Mouse (Mus musculus) kidney, embryonic 16.5 days (tissue): ENCODE measurements at regions not wholly inside any gene's neighbourhood (a gene's known extent, or its start where the extent isn't known, plus 50 kb on each side); places are given as distances from the start of the nearest gene placed in this dataset.

Experiments used
- ATAC-seq: fragments of 200-750 bp; cut with Nextera tagmentation; 2 replicates; pipeline ENCODE4 v1.8.0; 2017; ENCODE audit warnings: moderate TSS enrichment; ENCODE audit not compliant: low FRiP score, low TSS enrichment
- H3K27ac ChIP-seq: fragments of 300-500 bp; sonication (generic); 2 replicates; pipeline ENCODE4 v1.5.1; 2014; ENCODE audit warnings: low read length
- H3K27me3 ChIP-seq: fragments of 300-500 bp; sonication (generic); 2 replicates; pipeline ENCODE4 v1.6.1; 2014; ENCODE audit warnings: low read length, control low read depth, mixed read lengths; ENCODE audit not compliant: insufficient read depth
- H3K36me3 ChIP-seq: fragments of 300-500 bp; sonication (generic); 2 replicates; pipeline ENCODE4 v1.6.1; 2014; ENCODE audit warnings: low read length, control low read depth, mixed read lengths; ENCODE audit not compliant: insufficient read depth
- H3K4me1 ChIP-seq: fragments of 300-500 bp; sonication (generic); 2 replicates; pipeline ENCODE4 v1.6.1; 2014; ENCODE audit warnings: low read length, control low read depth, mixed read lengths; ENCODE audit not compliant: insufficient read depth
- H3K4me2 ChIP-seq: fragments of 300-500 bp; sonication (generic); replicated peaks from 2 replicates; pipeline ENCODE4 v1.6.1; 2014; ENCODE audit warnings: low read depth, low read length
- H3K4me3 ChIP-seq: fragments of 300-500 bp; sonication (generic); 2 replicates; pipeline ENCODE4 v1.5.1; 2014; ENCODE audit warnings: mild to moderate bottlenecking, low read length
- H3K9ac ChIP-seq: fragments of 300-500 bp; sonication (generic); replicated peaks from 2 replicates; pipeline ENCODE4 v1.6.1; 2014; ENCODE audit warnings: low read length
- H3K9me3 ChIP-seq: fragments of 300-500 bp; sonication (generic); 2 replicates; pipeline ENCODE4 v1.6.1; 2016; ENCODE audit warnings: low read length, control low read depth
- WGBS: fragments of 180-500 bp; shearing (Covaris S2); extraction: QIAGEN DNeasy Blood & Tissue Kit; methylation state at CpG from one replicate; pipeline ENCODE4 v1.1.7; 2014; 5-methylcytosine and 5-hydroxymethylcytosine counted together

- no peak for ATAC-seq
- no peaks in the 10 kb centered on the region for H3K27me3 ChIP-seq
- H3K4me2 ChIP-seq = no peak overlapping the region
- H3K4me1 ChIP-seq = no peaks in the 10 kb centered on the region
- no peak overlapping the region for H3K4me3 ChIP-seq
- no peaks in the 10 kb centered on the region for H3K36me3 ChIP-seq
- WGBS = 97% methylated on average over 3 of the region's 3 CpGs
- no peak overlapping the region for H3K27ac ChIP-seq
- H3K9me3 ChIP-seq = no peaks in the 10 kb centered on the region
- no peak overlapping the region for H3K9ac ChIP-seq
Measured at GRCm38 (mm10) chr3:29764021-29764420, 682.2 kb downstream of the Egfem1 start.

DNA sequence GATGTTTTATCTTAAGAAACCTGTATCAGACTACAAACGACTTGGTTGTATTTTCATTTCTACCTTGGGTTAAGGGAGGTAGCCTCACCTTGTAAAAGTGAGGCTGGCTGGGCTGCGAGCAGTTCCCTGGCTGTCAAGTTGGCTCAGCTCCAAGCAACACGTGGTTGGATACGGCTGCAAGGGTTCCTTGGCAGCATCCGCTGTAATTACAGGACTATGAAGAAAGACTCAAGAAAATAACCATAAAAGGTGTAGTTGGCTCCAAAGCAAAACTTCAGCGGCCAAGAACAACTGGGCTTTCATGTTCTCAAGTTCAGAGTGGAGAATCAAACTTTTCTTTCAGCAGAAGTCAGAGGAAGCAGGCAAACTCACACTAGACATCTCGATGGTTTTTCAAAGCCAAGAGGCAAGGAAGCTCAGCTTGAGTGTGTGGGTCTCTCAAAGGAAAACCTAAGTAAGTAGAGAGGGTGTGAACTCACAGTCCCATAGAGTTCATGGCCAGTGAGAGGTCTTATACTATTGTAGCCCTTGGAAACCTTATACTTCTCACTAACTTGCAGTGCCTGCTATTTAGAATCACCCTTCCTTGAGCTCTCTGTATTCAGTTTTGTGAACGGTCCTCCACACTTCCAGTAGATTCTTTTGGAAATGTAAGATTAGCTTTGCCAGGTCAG, 676.1 kb downstream of the Egfem1 start:
- Histone ChIP-seq H3K36me3 (no peaks in the 10 kb centered on the region), H3K4me1 (no peaks in the 10 kb centered on the region), H3K27ac (no peak overlapping the region), H3K9ac (no peak overlapping the region), H3K4me3 (no peak overlapping the region), H3K9me3 (no peaks in the 10 kb centered on the region), H3K4me2 (no peak overlapping the region), H3K27me3 (no peaks in the 10 kb centered on the region)
- WGBS = 50% methylated on average over 8 of the region's 8 CpGs
- ATAC-seq = no peak
